Mouse (Mus musculus): Measurements from ENCODE around the gene Zfp777.

DNA sequence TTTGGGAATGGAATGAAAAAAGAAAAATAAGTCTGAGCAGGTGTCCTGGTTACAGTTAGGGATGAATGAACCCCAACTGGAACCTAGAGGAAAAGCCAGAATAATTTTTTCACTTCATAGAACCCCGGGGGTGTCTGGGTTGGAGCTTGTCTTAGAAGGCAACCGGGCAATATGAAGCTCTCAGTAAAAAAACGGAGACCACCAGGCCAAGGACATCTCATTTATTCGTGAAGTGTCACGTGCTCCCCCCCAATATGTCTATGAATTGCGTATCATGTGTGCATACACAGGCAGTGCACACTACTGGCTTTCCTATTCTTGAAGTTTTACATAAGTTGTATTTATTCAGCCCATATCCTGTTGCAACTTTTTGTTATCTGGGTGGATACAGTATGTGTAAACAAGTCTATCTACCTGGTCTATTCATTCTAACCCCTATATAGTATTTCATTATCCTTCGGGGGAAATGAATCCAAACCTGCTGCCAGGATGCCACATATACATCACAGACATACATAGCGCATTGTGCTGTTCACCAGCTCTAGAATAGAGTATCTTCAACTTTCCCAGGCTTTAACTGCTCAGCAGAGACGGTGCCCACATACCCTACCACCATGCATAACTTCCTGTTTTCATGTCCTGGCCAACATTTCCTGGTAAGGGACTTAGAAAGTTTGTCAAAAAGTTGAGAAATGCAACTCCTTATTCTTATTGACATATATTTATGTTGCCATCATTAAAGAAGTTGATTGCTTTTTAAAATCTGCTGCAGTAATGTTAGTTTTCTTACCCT, 758 bp upstream of the Zfp777 start:
- TF ChIP-seq CTCF (IDR thresholded peaks at IDR 0.05; ENCODE audit: extremely low read depth, insufficient read depth, low read length) (no peak), POLR2A (IDR thresholded peaks at IDR 0.05; ENCODE audit: extremely low read depth, insufficient read depth, low read length) (no peak)

Data from cortical plate, adult 2 months (tissue).